ENCODE assay signal across 8 mouse cellular contexts in genomic region chr13:62623577-62624276, GRCm38 (mm10). TPM values are rescaled to one million over a fixed set of nuclear protein-coding genes. Genes with fewer than 3 reads are reported as not detected.
A peak's percentile ranks its signal among the peaks of the same experiment; 100 is the strongest.
DNase-seq lines count a peak whose midpoint lies in the region; ATAC-seq and TF ChIP-seq lines count a peak whose summit lies in the region.
"Not testable (repeated sequence)": the region's sequence is repeated elsewhere in the genome, so short reads cannot be mapped to it uniquely, and the experiment has no call there.

Gene 6720489N17Rik (minus strand): TSS chr13:62624182.

- not testable (repeated sequence) for H3K4me1 ChIP-seq in CH12.LX (ENCODE audit: control insufficient read depth in 1 of 2, insufficient read depth in 2 of 2); forebrain, embryonic 10.5 days; heart, embryonic 14.5 days (ENCODE audit: control insufficient read depth in 2 of 2, insufficient read depth in 2 of 2, low read length in 2 of 2); liver, embryonic 12.5 days

- ATAC-seq in heart, embryonic 14.5 days (ENCODE audit: insufficient number of reproducible peaks, insufficient read depth, low FRiP score, low read depth): peak; percentile 96
- ATAC-seq in liver, embryonic 12.5 days: peak; percentile 100

- peak within 1 kb of the TSS; percentile 48 to 80 (median 61) for H3K4me3 ChIP-seq in CH12.LX (replicated peaks in 1 of 3; ENCODE audit: low read depth in 2 of 3, low read length in 2 of 3, poor library complexity in 1 of 3)
- peak within 1 kb of the TSS; percentile 55 for H3K4me3 ChIP-seq in forebrain, embryonic 10.5 days
- H3K4me3 ChIP-seq in heart, embryonic 14.5 days (ENCODE audit: control insufficient read depth in 1 of 2, insufficient read depth in 1 of 2, low read depth in 1 of 2, low read length in 2 of 2): peak within 1 kb of the TSS; percentile 46 to 93
- H3K4me3 ChIP-seq in liver, embryonic 12.5 days: peak within 1 kb of the TSS; percentile 58

- peak; percentile 93 for DNase-seq in CH12.LX (ENCODE audit: extremely low read depth)
- peak; percentile 82 for DNase-seq in c-Kit-positive CD71-positive TER-119-negative erythroid progenitor cells, embryonic 14.5 days (ENCODE audit: low read depth)
- DNase-seq in forebrain, embryonic 10.5 days (ENCODE audit: extremely low spot score, low spot score): peak; percentile 79
- DNase-seq in kidney, postnatal 10 days: peak; percentile 85
- peak; percentile 87 for DNase-seq in naive thymus-derived CD4-positive, alpha-beta T cell, adult 2 months (ENCODE audit: low read depth)
- DNase-seq in splenic B cell, adult 2 months (ENCODE audit: low read depth, low spot score): peak; percentile 90

- peak within 1 kb of the TSS; percentile 53; the same call in 1 of the 2 replicates for H3K27ac ChIP-seq in CH12.LX (ENCODE audit: insufficient read depth, low read depth)
- peak within 1 kb of the TSS; percentile 84 for H3K27ac ChIP-seq in forebrain, embryonic 10.5 days
- H3K27ac ChIP-seq in heart, embryonic 14.5 days (replicated peaks in 1 of 2; ENCODE audit: control insufficient read depth in 1 of 2, insufficient read depth in 1 of 2, low read depth in 2 of 2, low read length in 2 of 2): peak within 1 kb of the TSS in 1 of 2 experiments; percentile 57; a peak in 2 of 4 replicates
- peak within 1 kb of the TSS; percentile 10; the same call in 1 of the 2 replicates for H3K27ac ChIP-seq in liver, embryonic 12.5 days

- TF ChIP-seq POLR2A in CH12.LX (IDR thresholded peaks at IDR 0.05; ENCODE audit: low read depth, low read length): peak; percentile 64

- TF ChIP-seq RAD21 in CH12.LX (IDR thresholded peaks at IDR 0.05; ENCODE audit: low read depth, low read length): not testable (repeated sequence)

- H3K27me3 ChIP-seq in CH12.LX (replicated peaks); forebrain, embryonic 10.5 days (ENCODE audit: poor library complexity, severe bottlenecking); heart, embryonic 14.5 days (ENCODE audit: control insufficient read depth, insufficient read depth, low read length); liver, embryonic 12.5 days (replicated peaks); splenic B cell, adult 2 months (ENCODE audit: control insufficient read depth, insufficient read depth, low read length, poor library complexity, severe bottlenecking): not testable (repeated sequence)

- H3K9ac ChIP-seq in CH12.LX (ENCODE audit: insufficient read depth, low read depth): peak within 1 kb of the TSS; percentile 49
- H3K9ac ChIP-seq in heart, embryonic 14.5 days (ENCODE audit: low read length): peak within 1 kb of the TSS; percentile 65
- H3K9ac ChIP-seq in liver, embryonic 12.5 days: peak within 1 kb of the TSS; percentile 67

- in situ Hi-C loops in CH12.LX (cut with MboI; ENCODE audit: low pct_ligation_motif_present, low pct_unique_long_range_greater_than_20kb, low sequenced_read_pairs): loop anchor here (10.0 kb wide), 1 partner anchor 231 kb away; the partner anchor contains the start of gene Fbp2

- not testable (repeated sequence) for TF ChIP-seq EP300 in CH12.LX (IDR thresholded peaks at IDR 0.05; ENCODE audit: low read length)

- WGBS in forebrain, embryonic 10.5 days: under 1% methylated on average over 15 of the region's 15 CpGs
- 0% methylated on average over 15 of the region's 15 CpGs for WGBS in heart, embryonic 14.5 days
- under 1% methylated on average over 15 of the region's 15 CpGs for WGBS in liver, embryonic 12.5 days (ENCODE audit: insufficient replicate concordance)

- not testable (repeated sequence) for H3K36me3 ChIP-seq in CH12.LX (replicated peaks in 1 of 2; ENCODE audit: control insufficient read depth in 1 of 2, insufficient read depth in 1 of 2, low read length in 1 of 2); heart, embryonic 14.5 days (ENCODE audit: control insufficient read depth, insufficient read depth, low read length); liver, embryonic 12.5 days; splenic B cell, adult 2 months (ENCODE audit: control insufficient read depth, insufficient read depth, low read length, poor library complexity, severe bottlenecking)
- H3K36me3 ChIP-seq in forebrain, embryonic 10.5 days (replicated peaks): peaks cover 17% of the 10 kb centered on the region

- peak within 1 kb of the TSS; percentile 24 for H3K4me2 ChIP-seq in CH12.LX (ENCODE audit: insufficient read depth, low read depth, poor library complexity, severe bottlenecking)
- peak within 1 kb of the TSS; percentile 68 for H3K4me2 ChIP-seq in heart, embryonic 14.5 days (ENCODE audit: low read length)
- peak within 1 kb of the TSS; percentile 70 for H3K4me2 ChIP-seq in liver, embryonic 12.5 days

- dilution Hi-C loops in CH12.LX (cut with MboI; ENCODE audit: extremely low pct_ligation_motif_present, extremely low pct_unique_long_range_greater_than_20kb, low sequenced_read_pairs): not testable (repeated sequence)

- not testable (repeated sequence) for H3K9me3 ChIP-seq in CH12.LX (replicated peaks; ENCODE audit: low read length); heart, embryonic 14.5 days (ENCODE audit: control insufficient read depth, low read length); liver, embryonic 12.5 days (replicated peaks)
- H3K9me3 ChIP-seq in forebrain, embryonic 10.5 days: peaks cover 24% of the 10 kb centered on the region; the same call in 1 of the 2 replicates

- not testable (repeated sequence) for TF ChIP-seq CTCF in CH12.LX (conservative IDR thresholded peaks at IDR 0.05 in 1 of 2, IDR thresholded peaks at IDR 0.05 in 1 of 2; ENCODE audit: low read depth in 2 of 2, low read length in 2 of 2)

- H3K79me2 ChIP-seq in CH12.LX (replicated peaks; ENCODE audit: control insufficient read depth, extremely low read depth, insufficient read depth, poor library complexity, severe bottlenecking): not testable (repeated sequence)

TF ChIP-seq in CH12.LX, 34 proteins besides CTCF, POLR2A, EP300 and RAD21:
- TF ChIP-seq ETS1 (conservative IDR thresholded peaks at IDR 0.05; ENCODE audit: low read depth, low read length) (0 out of 2 replicates have a peak, but pooled peaks have one; percentile 8), MAX (IDR thresholded peaks at IDR 0.05; ENCODE audit: low read length) (0 out of 2 replicates have a peak, but pooled peaks have one; percentile 21), MYC (IDR thresholded peaks at IDR 0.05; ENCODE audit: low read depth, low read length) (0 out of 2 replicates have a peak, but pooled peaks have one; percentile 66), NELFE (IDR thresholded peaks at IDR 0.05; ENCODE audit: low read depth, low read length) (peak; percentile 46; the same call in 1 of the 2 replicates), ELF1 (IDR thresholded peaks at IDR 0.05; ENCODE audit: low read depth, low read length) (peak; percentile 42; the same call in 1 of the 2 replicates), BHLHE40 (IDR thresholded peaks at IDR 0.05; ENCODE audit: low read depth, low read length) (0 out of 2 replicates have a peak, but pooled peaks have one; percentile 45)

RNA-seq across cellular contexts. Expression of gene 6720489N17Rik, which starts in this region (rescaled TPM):
- total RNA-seq in CH12.LX (2012; rRNA removed) (5.1 and 5.7 TPM in 2 replicates), CH12.LX (2014; rRNA removed) (22.2 and 27.6 TPM in 2 replicates)
- polyA plus RNA-seq in CH12.LX (2012; ENCODE audit: insufficient read length, low read depth): 6.7 and 8.2 TPM in 2 replicates
- polyA plus RNA-seq in forebrain, embryonic 10.5 days (2016; fragmentation: Nextera tagmentation; extraction: Ambion mirVana): 16.4 and 17.5 TPM in 2 replicates
- polyA plus RNA-seq in heart, embryonic 14.5 days (2014; fragmentation: Nextera tagmentation; extraction: Ambion mirVana): 6.6 and 7.7 TPM in 2 replicates
- 3.6 and 4.3 TPM in 2 replicates for polyA plus RNA-seq in liver, embryonic 12.5 days (2016; fragmentation: Nextera tagmentation; extraction: Ambion mirVana)
